Mouse (Mus musculus): ENCODE measurements around the gene Sdk1.

DNA sequence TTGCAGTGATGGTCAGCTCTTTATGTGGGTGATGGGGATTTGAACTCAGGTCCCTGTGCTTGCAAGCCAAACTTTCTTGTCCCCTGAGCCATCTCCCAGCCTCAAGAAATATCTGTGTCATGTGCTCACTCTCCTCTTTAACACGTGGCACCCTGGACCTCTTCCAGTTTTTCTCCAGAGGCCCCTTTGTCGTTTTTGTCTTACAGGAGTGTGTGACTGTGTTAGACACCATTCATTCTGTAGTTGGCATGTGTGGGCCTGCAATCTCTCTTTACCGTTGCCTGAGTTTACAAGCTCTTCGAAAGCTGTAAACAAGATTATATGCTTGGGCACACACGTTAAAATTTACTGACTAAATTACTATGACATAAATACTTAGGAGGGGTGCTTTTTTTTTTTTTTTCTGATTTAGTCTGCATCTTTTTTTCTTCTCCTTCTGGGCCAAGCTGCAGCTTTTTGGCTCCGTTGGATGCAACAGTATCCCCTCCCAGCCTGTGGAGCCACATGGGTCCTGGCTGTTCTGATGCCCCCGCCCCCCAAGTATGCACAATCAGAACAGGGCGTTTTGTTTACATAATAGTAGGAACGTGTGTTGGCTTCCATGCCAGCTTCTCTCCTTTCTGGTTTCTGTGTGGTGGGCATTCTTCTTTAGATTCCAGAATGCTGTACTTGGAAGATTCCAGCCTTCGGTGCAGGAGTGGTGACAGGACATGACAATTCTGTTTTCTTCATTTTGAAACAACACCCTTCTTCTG lies 527.6 kb downstream of the Sdk1 start:
- TF ChIP-seq CTCF (IDR thresholded peaks at IDR 0.05; ENCODE audit: low read depth) (no peak), EP300 (optimal IDR thresholded peaks at IDR 0.05) (no peak)

All from stomach, postnatal 0 days (tissue).